Mouse (Mus musculus) testis, adult 2 months (tissue): ENCODE data around the gene Mdk. TPM values are rescaled to one million over a fixed set of nuclear protein-coding genes. Genes with fewer than 3 reads are reported as not detected.
A peak's percentile ranks its signal among the peaks of the same experiment; 100 is the strongest.

Experiments
- H3K27ac ChIP-seq: fragments of 200-500 bp; 2 replicates; pipeline ENCODE4 v1.5.1; 2012; ENCODE audit warnings: low read depth, low read length; ENCODE audit not compliant: control insufficient read depth, insufficient read depth
- H3K27me3 ChIP-seq: fragments of 200-500 bp; 2 replicates; pipeline ENCODE4 v1.6.1; 2012; ENCODE audit warnings: mild to moderate bottlenecking, low read length, moderate library complexity; ENCODE audit not compliant: control insufficient read depth, insufficient read depth
- H3K36me3 ChIP-seq: fragments of 200-500 bp; 2 replicates; pipeline ENCODE4 v1.6.1; 2012; ENCODE audit warnings: mild to moderate bottlenecking, low read length; ENCODE audit not compliant: control insufficient read depth, insufficient read depth
- H3K4me1 ChIP-seq: fragments of 200-500 bp; 2 replicates; pipeline ENCODE4 v1.6.1; 2012; ENCODE audit warnings: low read length; ENCODE audit not compliant: control insufficient read depth, insufficient read depth
- H3K4me3 ChIP-seq: fragments of 200-500 bp; 2 replicates; pipeline ENCODE4 v1.5.1; 2012; ENCODE audit warnings: low read depth, mild to moderate bottlenecking, low read length, moderate library complexity, mixed read lengths; ENCODE audit not compliant: control insufficient read depth
- CTCF ChIP-seq: fragments of 200-500 bp; IDR thresholded peaks from 2 replicates; pipeline ENCODE4 v1.5.1; 2012; ENCODE audit warnings: low read depth, mild to moderate bottlenecking, inconsistent platforms, low read length, moderate library complexity; ENCODE audit not compliant: control insufficient read depth, insufficient read depth, insufficient replicate concordance
- POLR2A ChIP-seq: fragments of 200-500 bp; IDR thresholded peaks from 2 replicates; pipeline ENCODE4 v1.6.1; 2012; ENCODE audit warnings: low read depth, mild to moderate bottlenecking, inconsistent platforms, low read length, moderate library complexity; ENCODE audit not compliant: control insufficient read depth
- polyA plus RNA-seq: library from polyadenylated mRNA; depleted of rRNA; stranded (reverse); fragments of >200 nt; gene quantifications from 2 replicates; pipeline ENCODE4 v1.2.3, GENCODE M21; 2012

Gene Mdk
- polyA plus RNA-seq, 1 experiment = 9.6 TPM

- Histone ChIP-seq H3K27me3 (no peaks in the 10 kb centered on the region), H3K4me1 (no peaks in the 10 kb centered on the region), H3K27ac (no peak overlapping the region), H3K4me3 (no peak overlapping the region), H3K36me3 (no peaks in the 10 kb centered on the region)
- TF ChIP-seq CTCF (no peak), POLR2A (no peak)
These were observed 16.0 kb upstream of the Mdk start for GRCm38 (mm10) chr2:91948151-91948509.

GRCm38 (mm10) chr2:91947397-91948150 lies 15.5 kb upstream of the Mdk start:
- TF ChIP-seq CTCF (no peak), POLR2A (no peak)
- no peak overlapping the region for H3K4me3 ChIP-seq
- no peaks in the 10 kb centered on the region for H3K27me3 ChIP-seq
- H3K4me1 ChIP-seq = no peaks in the 10 kb centered on the region
- H3K36me3 ChIP-seq = no peaks in the 10 kb centered on the region
- no peak overlapping the region for H3K27ac ChIP-seq

GRCm38 (mm10) chr2:91946836-91947235 lies 14.7 kb upstream of the Mdk start:
- Histone ChIP-seq H3K4me1 (no peaks in the 10 kb centered on the region), H3K27me3 (no peaks in the 10 kb centered on the region), H3K27ac (no peak overlapping the region), H3K36me3 (no peaks in the 10 kb centered on the region), H3K4me3 (no peak overlapping the region)
- TF ChIP-seq POLR2A (no peak), CTCF (no peak)

- H3K4me1 ChIP-seq = no peaks in the 10 kb centered on the region
These were observed 13.4 kb upstream of the Mdk start, which contains the start of gene Gm9821 for GRCm38 (mm10) chr2:91945483-91945882. TSS of gene Gm9821 (plus strand) at chr2:91945703.

GRCm38 (mm10) chr2:91944170-91944950 lies 12.3 kb upstream of the Mdk start:
- Histone ChIP-seq H3K4me1 (no peaks in the 10 kb centered on the region), H3K4me3 (no peak overlapping the region), H3K27ac (no peak overlapping the region), H3K36me3 (no peaks in the 10 kb centered on the region), H3K27me3 (no peaks in the 10 kb centered on the region)
- TF ChIP-seq CTCF (peak; percentile 93; the same call in 1 of the 2 replicates), POLR2A (no peak)

More at GRCm38 (mm10) chr2:91945483-91945882, 13.4 kb upstream of the Mdk start, which contains the start of gene Gm9821:
- no peaks in the 10 kb centered on the region for H3K36me3 ChIP-seq
- no peak for TF ChIP-seq POLR2A
- TF ChIP-seq CTCF = no peak
- no peak within 1 kb of the TSS for H3K27ac ChIP-seq
- no peaks in the 10 kb centered on the region for H3K27me3 ChIP-seq
- H3K4me3 ChIP-seq = no peak within 1 kb of the TSS

GRCm38 (mm10) chr2:91942356-91942755 lies 10.3 kb upstream of the Mdk start:
- TF ChIP-seq CTCF (peak; percentile 30; the same call in 1 of the 2 replicates), POLR2A (no peak)
- Histone ChIP-seq H3K4me3 (no peak overlapping the region), H3K27me3 (no peaks in the 10 kb centered on the region), H3K27ac (no peak overlapping the region), H3K36me3 (no peaks in the 10 kb centered on the region), H3K4me1 (no peaks in the 10 kb centered on the region)

- Histone ChIP-seq H3K36me3 (no peaks in the 10 kb centered on the region), H3K4me1 (no peaks in the 10 kb centered on the region), H3K27me3 (no peaks in the 10 kb centered on the region), H3K27ac (no peak overlapping the region), H3K4me3 (no peak overlapping the region)
- no peak for TF ChIP-seq CTCF
- no peak for TF ChIP-seq POLR2A
These were observed 7.3 kb upstream of the Mdk start for GRCm38 (mm10) chr2:91939303-91939935.
